In genomic region chr11:20067521-20067920, GRCm38 (mm10) we compare ENCODE assay signal across 14 mouse cellular contexts. TPM values are rescaled to one million over a fixed set of nuclear protein-coding genes. Genes with fewer than 3 reads are reported as not detected.
DNase-seq lines count a peak whose midpoint lies in the region; ATAC-seq and TF ChIP-seq lines count a peak whose summit lies in the region.
"Had no signal": no experiment of that assay in that cellular context is flagged by ENCODE, and none has a peak within 500 bp of the region (broad histone marks: within the 10 kb centered on the region; RNA-seq: fewer than 3 reads in every experiment).

No protein-coding gene starts in this region.

- TF ChIP-seq RAD21 in CH12.LX (IDR thresholded peaks at IDR 0.05; ENCODE audit: low read depth, low read length) = peak; percentile 31

- H3K9me3 ChIP-seq in forebrain, embryonic 14.5 days (replicated peaks; ENCODE audit: control insufficient read depth, low read length) = no peaks in the 10 kb centered on the region
- no peaks in the 10 kb centered on the region for H3K9me3 ChIP-seq in forebrain, embryonic 12.5 days
- H3K9me3 ChIP-seq in liver, embryonic 14.5 days (ENCODE audit: control insufficient read depth, low read length) = no peaks in the 10 kb centered on the region
- no peaks in the 10 kb centered on the region for H3K9me3 ChIP-seq in liver, embryonic 12.5 days (replicated peaks)
- H3K9me3 ChIP-seq in CH12.LX (replicated peaks; ENCODE audit: low read length) = no peaks in the 10 kb centered on the region
- H3K9me3 ChIP-seq: limb, embryonic 10.5 days had no signal

- dilution Hi-C loops in CH12.LX (cut with MboI; ENCODE audit: extremely low pct_ligation_motif_present, extremely low pct_unique_long_range_greater_than_20kb, low sequenced_read_pairs) = no loop called here

- no peak for TF ChIP-seq POLR2A in CH12.LX (IDR thresholded peaks at IDR 0.05; ENCODE audit: low read depth, low read length)

- no peak overlapping the region for H3K4me3 ChIP-seq in forebrain, embryonic 14.5 days (ENCODE audit: low read depth, low read length)
- no peak overlapping the region for H3K4me3 ChIP-seq in forebrain, embryonic 12.5 days (replicated peaks)
- no peak overlapping the region for H3K4me3 ChIP-seq in liver, embryonic 14.5 days (ENCODE audit: insufficient read depth in 1 of 2, low read depth in 2 of 2, low read length in 2 of 2)
- H3K4me3 ChIP-seq in liver, embryonic 12.5 days = no peak overlapping the region
- no peak overlapping the region for H3K4me3 ChIP-seq in CH12.LX (replicated peaks in 1 of 3; ENCODE audit: low read depth in 2 of 3, low read length in 2 of 3, poor library complexity in 1 of 3)
- H3K4me3 ChIP-seq: limb, embryonic 10.5 days had no signal

- peaks cover 3% of the 10 kb centered on the region for H3K4me1 ChIP-seq in forebrain, embryonic 14.5 days (ENCODE audit: control insufficient read depth, insufficient read depth, low read length)
- peaks cover 13% of the 10 kb centered on the region for H3K4me1 ChIP-seq in forebrain, embryonic 12.5 days
- H3K4me1 ChIP-seq in liver, embryonic 14.5 days (replicated peaks; ENCODE audit: control insufficient read depth in 2 of 2, insufficient read depth in 2 of 2, low read length in 1 of 2) = no peaks in the 10 kb centered on the region
- H3K4me1 ChIP-seq in liver, embryonic 12.5 days = no peaks in the 10 kb centered on the region
- H3K4me1 ChIP-seq in CH12.LX (ENCODE audit: control insufficient read depth in 1 of 2, insufficient read depth in 2 of 2) = peaks cover 5 to 27% of the 10 kb centered on the region in 2 experiments
- H3K4me1 ChIP-seq: limb, embryonic 10.5 days had no signal

- DNase-seq in forebrain, embryonic 14.5 days (ENCODE audit: low spot score) = peak; percentile 28
- no peak for DNase-seq in liver, embryonic 14.5 days (ENCODE audit: low read depth in 3 of 3, low spot score in 3 of 3)
- peak; percentile 48 for DNase-seq in CH12.LX (ENCODE audit: extremely low read depth)
- DNase-seq in adipocyte (ENCODE audit: low spot score) = peak; percentile 15
- no peak for DNase-seq in spleen, postnatal 4 days (ENCODE audit: low spot score in 2 of 2)
- no peak for DNase-seq in kidney, adult 9 months
- DNase-seq: adrenal gland, postnatal 25 days; cerebellum, adult 18-20 months; gastrocnemius, postnatal 25 days; lung, postnatal 10 days; right cerebral cortex, postnatal 4 days had no signal

- H3K9ac ChIP-seq in forebrain, embryonic 14.5 days (ENCODE audit: low read length) = no peak overlapping the region
- no peak overlapping the region for H3K9ac ChIP-seq in forebrain, embryonic 12.5 days
- no peak overlapping the region for H3K9ac ChIP-seq in liver, embryonic 14.5 days (replicated peaks)
- H3K9ac ChIP-seq in liver, embryonic 12.5 days = no peak overlapping the region
- no peak overlapping the region for H3K9ac ChIP-seq in CH12.LX (ENCODE audit: insufficient read depth, low read depth)

- H3K27ac ChIP-seq in forebrain, embryonic 14.5 days (ENCODE audit: low read depth, low read length) = no peak overlapping the region
- no peak overlapping the region for H3K27ac ChIP-seq in forebrain, embryonic 12.5 days
- H3K27ac ChIP-seq in liver, embryonic 14.5 days = no peak overlapping the region
- H3K27ac ChIP-seq in liver, embryonic 12.5 days = no peak overlapping the region
- no peak overlapping the region for H3K27ac ChIP-seq in CH12.LX (ENCODE audit: insufficient read depth, low read depth)
- H3K27ac ChIP-seq: limb, embryonic 10.5 days had no signal

- TF ChIP-seq CTCF in liver, embryonic 14.5 days (IDR thresholded peaks at IDR 0.05; ENCODE audit: low read depth) = peak; percentile 41; the same call in 1 of the 2 replicates
- peak in 1 of 2 experiments; percentile 67; a peak in 2 of 4 replicates for TF ChIP-seq CTCF in CH12.LX (conservative IDR thresholded peaks at IDR 0.05 in 1 of 2, IDR thresholded peaks at IDR 0.05 in 1 of 2; ENCODE audit: low read depth in 2 of 2, low read length in 2 of 2)

- no peak for ATAC-seq in forebrain, embryonic 14.5 days
- ATAC-seq in forebrain, embryonic 12.5 days (ENCODE audit: low FRiP score) = no peak
- ATAC-seq in liver, embryonic 14.5 days (ENCODE audit: insufficient read depth) = no peak
- ATAC-seq in liver, embryonic 12.5 days = no peak

- H3K27me3 ChIP-seq in forebrain, embryonic 14.5 days (replicated peaks; ENCODE audit: control insufficient read depth, insufficient read depth, low read length) = no peaks in the 10 kb centered on the region
- no peaks in the 10 kb centered on the region for H3K27me3 ChIP-seq in forebrain, embryonic 12.5 days
- H3K27me3 ChIP-seq in liver, embryonic 14.5 days (ENCODE audit: control insufficient read depth, insufficient read depth, low read length) = no peaks in the 10 kb centered on the region
- H3K27me3 ChIP-seq in liver, embryonic 12.5 days (replicated peaks) = no peaks in the 10 kb centered on the region
- H3K27me3 ChIP-seq in CH12.LX (replicated peaks) = no peaks in the 10 kb centered on the region

- 67% methylated on average over 1 of the region's 1 CpGs for WGBS in forebrain, embryonic 14.5 days
- WGBS in forebrain, embryonic 12.5 days = 71% methylated on average over 1 of the region's 1 CpGs
- 39% methylated on average over 1 of the region's 1 CpGs for WGBS in liver, embryonic 14.5 days (ENCODE audit: insufficient replicate concordance)
- WGBS in liver, embryonic 12.5 days (ENCODE audit: insufficient replicate concordance) = 67% methylated on average over 1 of the region's 1 CpGs

- peaks cover 48% of the 10 kb centered on the region for H3K36me3 ChIP-seq in forebrain, embryonic 14.5 days (ENCODE audit: control insufficient read depth, insufficient read depth, low read length)
- H3K36me3 ChIP-seq in forebrain, embryonic 12.5 days (replicated peaks) = peaks cover 51% of the 10 kb centered on the region
- peaks cover 32% of the 10 kb centered on the region for H3K36me3 ChIP-seq in liver, embryonic 14.5 days (replicated peaks; ENCODE audit: control insufficient read depth, insufficient read depth, low read depth)
- H3K36me3 ChIP-seq in liver, embryonic 12.5 days = peaks cover 88% of the 10 kb centered on the region
- H3K36me3 ChIP-seq in CH12.LX (replicated peaks in 1 of 2; ENCODE audit: control insufficient read depth in 1 of 2, insufficient read depth in 1 of 2, low read length in 1 of 2) = peaks cover 59 to 77% of the 10 kb centered on the region in 2 experiments

- no peak overlapping the region for H3K4me2 ChIP-seq in forebrain, embryonic 14.5 days (ENCODE audit: low read length)
- no peak overlapping the region for H3K4me2 ChIP-seq in forebrain, embryonic 12.5 days
- H3K4me2 ChIP-seq in liver, embryonic 14.5 days (ENCODE audit: low read depth) = no peak overlapping the region
- H3K4me2 ChIP-seq in liver, embryonic 12.5 days = no peak overlapping the region
- no peak overlapping the region for H3K4me2 ChIP-seq in CH12.LX (ENCODE audit: insufficient read depth, low read depth, poor library complexity, severe bottlenecking)

- peaks cover 7% of the 10 kb centered on the region for H3K79me2 ChIP-seq in CH12.LX (replicated peaks; ENCODE audit: control insufficient read depth, extremely low read depth, insufficient read depth, poor library complexity, severe bottlenecking)

- in situ Hi-C loops in CH12.LX (cut with MboI; ENCODE audit: low pct_ligation_motif_present, low pct_unique_long_range_greater_than_20kb, low sequenced_read_pairs) = no loop called here

- TF ChIP-seq EP300 in liver, embryonic 14.5 days (IDR thresholded peaks at IDR 0.05; ENCODE audit: low read depth) = no peak
- no peak for TF ChIP-seq EP300 in CH12.LX (IDR thresholded peaks at IDR 0.05; ENCODE audit: low read length)

TF ChIP-seq in CH12.LX, 34 proteins besides CTCF, POLR2A, EP300 and RAD21:
- no peak for TF ChIP-seq CHD2 (IDR thresholded peaks at IDR 0.05; ENCODE audit: low read length)
- TF ChIP-seq SMC3 (IDR thresholded peaks at IDR 0.05; ENCODE audit: low read depth, low read length) = peak; percentile 34; the same call in 1 of the 2 replicates
- TF ChIP-seq JUN (IDR thresholded peaks at IDR 0.05; ENCODE audit: insufficient read depth, low read depth, low read length) = no peak
- no peak for TF ChIP-seq BHLHE40 (IDR thresholded peaks at IDR 0.05; ENCODE audit: low read depth, low read length)
- TF ChIP-seq MYC (IDR thresholded peaks at IDR 0.05; ENCODE audit: low read depth, low read length) = peak; percentile 58; the same call in 1 of the 2 replicates
- no peak for TF ChIP-seq JUND (conservative IDR thresholded peaks at IDR 0.05; ENCODE audit: low read depth, low read length)
- peak; percentile 46; the same call in 1 of the 2 replicates for TF ChIP-seq ZNF384 (IDR thresholded peaks at IDR 0.05; ENCODE audit: low read depth, low read length)
- TF ChIP-seq MXI1 (IDR thresholded peaks at IDR 0.05; ENCODE audit: low read depth, low read length) = no peak

RNA-seq across cellular contexts. Expression of gene Actr2, which starts 45.2 kb away (rescaled TPM):
- 79.6 and 80.9 TPM in 2 replicates for polyA plus RNA-seq in forebrain, embryonic 14.5 days (2014; fragmentation: Nextera tagmentation; extraction: Ambion mirVana)
- polyA plus RNA-seq in forebrain, embryonic 12.5 days (2016; fragmentation: Nextera tagmentation; extraction: Ambion mirVana) = 137 and 150 TPM in 2 replicates
- 20.9 and 31.0 TPM in 2 replicates for polyA plus RNA-seq in liver, embryonic 14.5 days (2012; rRNA removed)
- 28.5 and 30.3 TPM in 2 replicates for polyA plus RNA-seq in liver, embryonic 14.5 days (2014; fragmentation: Nextera tagmentation; extraction: Ambion mirVana)
- 77.8 and 78.1 TPM in 2 replicates for polyA plus RNA-seq in liver, embryonic 12.5 days (2016; fragmentation: Nextera tagmentation; extraction: Ambion mirVana)
- total RNA-seq in CH12.LX (2012; rRNA removed) (141 and 159 TPM in 2 replicates), CH12.LX (2014; rRNA removed) (189 and 196 TPM in 2 replicates)
- 307 and 327 TPM in 2 replicates for polyA plus RNA-seq in CH12.LX (2012; ENCODE audit: insufficient read length, low read depth)

Comparison
In these comparisons a context has a peak if more than half of its experiments do, and no peak if none do; other contexts are left out.
1. DNase-seq: peak in forebrain, embryonic 14.5 days (single experiment), CH12.LX (single experiment) and adipocyte (single experiment); none in liver, embryonic 14.5 days (0 of 3), spleen, postnatal 4 days (0 of 2) and kidney, adult 9 months (single experiment).